Mouse (Mus musculus) limb, embryonic 10.5 days (tissue): ENCODE results near the gene Nmrk2. TPM values are rescaled to one million over a fixed set of nuclear protein-coding genes. Genes with fewer than 3 reads are reported as not detected.
A peak's percentile ranks its signal among the peaks of the same experiment; 100 is the strongest.
"Not testable (repeated sequence)": the region's sequence is repeated elsewhere in the genome, so short reads cannot be mapped to it uniquely, and the experiment has no call there.

Source experiments
- DNase-seq: peaks from one replicate; pipeline ENCODE4 v3.0.0-alpha.2; 2017; ENCODE audit warnings: low spot score
- H3K27ac ChIP-seq: fragments of 300-500 bp; sonication (generic); 2 replicates; pipeline ENCODE4 v1.5.1; 2016; ENCODE audit warnings: mild to moderate bottlenecking
- H3K27me3 ChIP-seq: fragments of 300-500 bp; sonication (generic); 2 replicates; pipeline ENCODE4 v1.6.1; 2016; ENCODE audit warnings: low read depth, mild to moderate bottlenecking; ENCODE audit not compliant: poor library complexity, severe bottlenecking
- H3K36me3 ChIP-seq: fragments of 300-500 bp; sonication (generic); 2 replicates; pipeline ENCODE4 v1.6.1; 2016; ENCODE audit warnings: mild to moderate bottlenecking, moderate library complexity
- H3K4me1 ChIP-seq: fragments of 300-500 bp; sonication (generic); 2 replicates; pipeline ENCODE4 v1.6.1; 2016
- H3K4me3 ChIP-seq: fragments of 300-500 bp; sonication (generic); 2 replicates; pipeline ENCODE4 v1.5.1; 2016; ENCODE audit warnings: mild to moderate bottlenecking, moderate library complexity
- H3K9me3 ChIP-seq: fragments of 300-500 bp; sonication (generic); replicated peaks from 2 replicates; pipeline ENCODE4 v1.6.1; 2016; ENCODE audit warnings: mild to moderate bottlenecking
- WGBS: fragments of 180-500 bp; shearing (Covaris S2); methylation state at CpG from one replicate; pipeline ENCODE4 v1.1.7; 2016; 5-methylcytosine and 5-hydroxymethylcytosine counted together
- polyA plus RNA-seq: library from polyadenylated mRNA; unstranded; fragments of >200 nt; fragmentation: Nextera tagmentation; extraction: Ambion mirVana; gene quantifications from 2 replicates; pipeline ENCODE4 v1.2.1, GENCODE M21; 2016

The Nmrk2 gene
- polyA plus RNA-seq, 1 experiment from 2014 or later = not detected

GRCm38 (mm10) chr10:81178927-81179326 is 22.9 kb downstream of the Nmrk2 start:
- H3K9me3 ChIP-seq = no peaks in the 10 kb centered on the region
- H3K36me3 ChIP-seq = peaks cover 63% of the 10 kb centered on the region
- 93% methylated on average over 11 of the region's 11 CpGs for WGBS
- H3K27ac ChIP-seq = no peak overlapping the region
- peak overlapping the region; percentile 15; the same call in 1 of the 2 replicates for H3K4me3 ChIP-seq
- no peaks in the 10 kb centered on the region for H3K27me3 ChIP-seq
- DNase-seq = no peak
- H3K4me1 ChIP-seq = peaks cover 61% of the 10 kb centered on the region

GRCm38 (mm10) chr10:81177958-81178712 is 23.7 kb downstream of the Nmrk2 start:
- Histone ChIP-seq H3K27ac (peak overlapping the region; percentile 97), H3K27me3 (no peaks in the 10 kb centered on the region), H3K36me3 (peaks cover 59% of the 10 kb centered on the region), H3K4me3 (peak overlapping the region; percentile 96), H3K9me3 (no peaks in the 10 kb centered on the region), H3K4me1 (peaks cover 63% of the 10 kb centered on the region)
- DNase-seq = no peak
- WGBS = 73% methylated on average over 14 of the region's 14 CpGs

GRCm38 (mm10) chr10:81177491-81177925 is 24.3 kb downstream of the Nmrk2 start:
- Histone ChIP-seq H3K36me3 (peaks cover 59% of the 10 kb centered on the region), H3K27ac (peak overlapping the region; percentile 97), H3K9me3 (no peaks in the 10 kb centered on the region), H3K4me3 (peak overlapping the region; percentile 96), H3K27me3 (no peaks in the 10 kb centered on the region), H3K4me1 (peaks cover 66% of the 10 kb centered on the region)
- WGBS = 19% methylated on average over 16 of the region's 16 CpGs
- DNase-seq = peak; percentile 52

- Histone ChIP-seq H3K9me3 (no peaks in the 10 kb centered on the region), H3K27ac (peak within 1 kb of the TSS; percentile 97), H3K4me3 (peak within 1 kb of the TSS; percentile 96), H3K36me3 (peaks cover 51% of the 10 kb centered on the region), H3K27me3 (no peaks in the 10 kb centered on the region), H3K4me1 (peaks cover 58% of the 10 kb centered on the region)
- under 1% methylated on average over 77 of the region's 77 CpGs for WGBS
- DNase-seq = peak; percentile 99
These were observed 25.2 kb downstream of the Nmrk2 start, which contains the start of gene Eef2 for GRCm38 (mm10) chr10:81176466-81177271. Eef2 (plus strand) TSS chr10:81176631.

GRCm38 (mm10) chr10:81175936-81176465 is 25.9 kb downstream of the Nmrk2 start:
- DNase-seq = no peak
- no peaks in the 10 kb centered on the region for H3K27me3 ChIP-seq
- H3K27ac ChIP-seq = peak overlapping the region; percentile 97
- H3K4me1 ChIP-seq = peaks cover 53% of the 10 kb centered on the region
- WGBS = 13% methylated on average over 13 of the region's 13 CpGs
- no peaks in the 10 kb centered on the region for H3K9me3 ChIP-seq
- peak overlapping the region; percentile 96 for H3K4me3 ChIP-seq
- H3K36me3 ChIP-seq = peaks cover 44% of the 10 kb centered on the region

- not testable (repeated sequence) for H3K9me3 ChIP-seq, DNase-seq, H3K27me3 ChIP-seq
- peak overlapping the region; percentile 54 for H3K4me3 ChIP-seq
- WGBS = 12% methylated on average over 4 of the region's 4 CpGs
- H3K4me1 ChIP-seq = peaks cover 50% of the 10 kb centered on the region
- H3K36me3 ChIP-seq = peaks cover 37% of the 10 kb centered on the region
- H3K27ac ChIP-seq = peak overlapping the region; percentile 97
These were observed 26.5 kb downstream of the Nmrk2 start for GRCm38 (mm10) chr10:81175345-81175701.

- no peaks in the 10 kb centered on the region for H3K9me3 ChIP-seq
- H3K4me3 ChIP-seq = peak overlapping the region; percentile 54
- peak; percentile 94 for DNase-seq
- H3K27ac ChIP-seq = peak overlapping the region; percentile 97
- H3K4me1 ChIP-seq = peaks cover 45% of the 10 kb centered on the region
- WGBS = 4% methylated on average over 29 of the region's 29 CpGs
- no peaks in the 10 kb centered on the region for H3K27me3 ChIP-seq
- H3K36me3 ChIP-seq = peaks cover 32% of the 10 kb centered on the region
These were observed 27.1 kb downstream of the Nmrk2 start for GRCm38 (mm10) chr10:81174617-81175344.

GRCm38 (mm10) chr10:81173132-81173531 is 28.7 kb downstream of the Nmrk2 start:
- Histone ChIP-seq H3K4me3 (peak overlapping the region; percentile 31), H3K27ac (peak overlapping the region; percentile 97), H3K9me3 (no peaks in the 10 kb centered on the region), H3K27me3 (no peaks in the 10 kb centered on the region), H3K4me1 (peaks cover 50% of the 10 kb centered on the region), H3K36me3 (peaks cover 15% of the 10 kb centered on the region)
- WGBS = 5% methylated on average over 21 of the region's 21 CpGs
- peak; percentile 89 for DNase-seq

- Histone ChIP-seq H3K36me3 (peaks cover 11% of the 10 kb centered on the region), H3K4me1 (peaks cover 53% of the 10 kb centered on the region), H3K4me3 (peak overlapping the region; percentile 93; the same call in 1 of the 2 replicates)
- H3K27me3 ChIP-seq, DNase-seq, H3K9me3 ChIP-seq, H3K27ac ChIP-seq: not testable (repeated sequence)
- WGBS = 56% methylated on average over 12 of the region's 14 CpGs
These were observed 32.4 kb downstream of the Nmrk2 start for GRCm38 (mm10) chr10:81169411-81169900.

GRCm38 (mm10) chr10:81168521-81169244 is 33.2 kb downstream of the Nmrk2 start:
- H3K9me3 ChIP-seq = no peaks in the 10 kb centered on the region
- H3K27me3 ChIP-seq = no peaks in the 10 kb centered on the region
- H3K4me1 ChIP-seq = peaks cover 46% of the 10 kb centered on the region
- peak; percentile 86 for DNase-seq
- peak overlapping the region; percentile 93 for H3K4me3 ChIP-seq
- peaks cover 19% of the 10 kb centered on the region for H3K36me3 ChIP-seq
- WGBS = 4% methylated on average over 29 of the region's 29 CpGs
- H3K27ac ChIP-seq = peak overlapping the region; percentile 90

GRCm38 (mm10) chr10:81168087-81168431 is 33.8 kb downstream of the Nmrk2 start:
- no peaks in the 10 kb centered on the region for H3K27me3 ChIP-seq
- H3K27ac ChIP-seq = peak overlapping the region; percentile 90
- H3K4me1 ChIP-seq = peaks cover 39% of the 10 kb centered on the region
- no peak for DNase-seq
- 10% methylated on average over 5 of the region's 5 CpGs for WGBS
- peak overlapping the region; percentile 93 for H3K4me3 ChIP-seq
- H3K36me3 ChIP-seq = peaks cover 25% of the 10 kb centered on the region
- H3K9me3 ChIP-seq = no peaks in the 10 kb centered on the region
